ENCODE assay signal across 22 mouse cellular contexts in the genomic region with DNA sequence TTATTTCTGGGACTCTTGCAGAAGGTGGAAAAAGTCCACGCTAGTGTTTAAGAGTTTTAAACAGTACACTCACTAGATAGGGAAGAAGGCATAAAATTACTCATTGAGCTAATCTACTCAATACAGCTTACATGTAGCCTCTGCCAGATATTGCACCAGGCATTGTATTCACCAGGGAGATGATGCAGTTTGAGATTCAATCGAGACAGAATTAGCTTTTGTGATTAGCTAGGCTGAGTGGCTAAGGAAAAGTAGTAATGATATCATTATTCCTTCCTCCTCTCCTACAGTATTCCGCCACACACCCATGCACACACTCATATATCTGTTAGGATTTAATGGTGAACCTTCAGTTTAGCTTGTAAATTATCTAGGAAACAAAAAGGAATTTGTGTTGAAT.
"Had no signal": no experiment of that assay in that cellular context is flagged by ENCODE, and none has a peak within 500 bp of the region (broad histone marks: within the 10 kb centered on the region; RNA-seq: fewer than 3 reads in every experiment).

No protein-coding gene starts in this region.

- H3K9me3 ChIP-seq: kidney, embryonic 15.5 days; limb, embryonic 10.5 days; limb, embryonic 13.5 days; liver, embryonic 12.5 days; liver, embryonic 15.5 days; lung, embryonic 15.5 days; megakaryocyte, embryonic 14.5 days; neural tube, embryonic 12.5 days; neural tube, embryonic 15.5 days had no signal

- ATAC-seq: liver, embryonic 12.5 days had no signal

- H3K27ac ChIP-seq: kidney, embryonic 15.5 days; layer of hippocampus, adult 2 months; limb, embryonic 10.5 days; limb, embryonic 13.5 days; liver, embryonic 12.5 days; liver, embryonic 15.5 days; lung, embryonic 15.5 days; neural tube, embryonic 12.5 days; neural tube, embryonic 15.5 days had no signal

- H3K36me3 ChIP-seq: kidney, embryonic 15.5 days; limb, embryonic 10.5 days; limb, embryonic 13.5 days; liver, embryonic 12.5 days; liver, embryonic 15.5 days; lung, embryonic 15.5 days; neural tube, embryonic 12.5 days; neural tube, embryonic 15.5 days had no signal

- H3K4me3 ChIP-seq: kidney, embryonic 15.5 days; layer of hippocampus, adult 2 months; limb, embryonic 10.5 days; limb, embryonic 13.5 days; liver, embryonic 12.5 days; liver, embryonic 15.5 days; lung, embryonic 15.5 days; megakaryocyte, embryonic 14.5 days; neural tube, embryonic 12.5 days; neural tube, embryonic 15.5 days had no signal

- DNase-seq: kidney, adult 11 months; kidney, adult 8-10 months; kidney, postnatal 14 days; layer of hippocampus, adult 9-11 months; liver; lung, adult 18-20 months; lung, postnatal 10 days; lung, postnatal 36 days; right cerebral cortex, postnatal 25 days; thymus, adult 2 months; thymus, postnatal 14 days; thymus, postnatal 4 days had no signal

- H3K4me1 ChIP-seq: kidney, embryonic 15.5 days; limb, embryonic 10.5 days; liver, embryonic 12.5 days; liver, embryonic 15.5 days; megakaryocyte, embryonic 14.5 days had no signal

- H3K27me3 ChIP-seq: kidney, embryonic 15.5 days; limb, embryonic 13.5 days; liver, embryonic 12.5 days; liver, embryonic 15.5 days; lung, embryonic 15.5 days; megakaryocyte, embryonic 14.5 days; neural tube, embryonic 12.5 days; neural tube, embryonic 15.5 days had no signal

- H3K4me2 ChIP-seq: kidney, embryonic 15.5 days; limb, embryonic 13.5 days; liver, embryonic 12.5 days; liver, embryonic 15.5 days; lung, embryonic 15.5 days; neural tube, embryonic 12.5 days; neural tube, embryonic 15.5 days had no signal

- H3K9ac ChIP-seq: kidney, embryonic 15.5 days; limb, embryonic 13.5 days; liver, embryonic 12.5 days; liver, embryonic 15.5 days; lung, embryonic 15.5 days; neural tube, embryonic 12.5 days; neural tube, embryonic 15.5 days had no signal
